Mouse (Mus musculus): Measurements from ENCODE around the gene Ptges3.

Ptges3 gene

DNA sequence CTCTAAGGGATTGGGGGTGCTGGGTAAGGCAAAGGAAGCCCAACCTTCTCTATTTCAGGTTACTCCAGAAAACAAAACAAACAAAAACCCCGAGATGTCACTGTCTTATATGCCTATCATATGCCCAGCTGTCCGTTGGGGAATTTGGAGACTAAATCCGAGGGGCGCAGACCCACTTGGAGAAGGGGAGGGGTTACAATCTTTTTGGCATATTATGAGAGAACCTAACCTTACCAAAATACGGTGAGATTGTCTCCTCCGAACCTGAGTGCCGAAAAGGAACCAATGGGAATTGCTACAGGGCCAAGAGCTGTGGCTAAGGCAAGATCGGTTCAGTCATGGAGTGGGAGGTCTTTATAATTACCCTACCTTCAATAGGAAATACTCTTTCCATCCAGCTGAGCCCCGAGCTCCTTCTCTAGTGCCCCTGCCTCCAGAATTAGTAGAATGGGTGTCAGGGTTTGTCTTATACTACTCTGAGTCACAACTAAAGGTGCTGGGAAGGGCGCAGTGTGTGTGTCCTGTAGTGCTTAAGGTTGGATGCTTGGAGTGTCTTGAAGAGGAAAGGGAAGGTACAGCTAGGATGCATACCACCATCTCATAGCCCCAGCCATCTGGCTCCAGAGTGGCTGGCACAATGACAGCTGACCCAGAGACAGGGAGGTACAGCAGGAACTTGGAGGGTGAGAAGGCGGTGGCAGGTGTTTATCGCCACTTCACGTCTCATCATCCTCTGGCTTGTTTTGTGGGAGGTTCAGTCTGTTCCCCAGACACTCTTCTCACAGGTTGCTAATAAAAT is 34.9 kb downstream of the Ptges3 start:
- DNase-seq = peak; percentile 35 to 53

DNA sequence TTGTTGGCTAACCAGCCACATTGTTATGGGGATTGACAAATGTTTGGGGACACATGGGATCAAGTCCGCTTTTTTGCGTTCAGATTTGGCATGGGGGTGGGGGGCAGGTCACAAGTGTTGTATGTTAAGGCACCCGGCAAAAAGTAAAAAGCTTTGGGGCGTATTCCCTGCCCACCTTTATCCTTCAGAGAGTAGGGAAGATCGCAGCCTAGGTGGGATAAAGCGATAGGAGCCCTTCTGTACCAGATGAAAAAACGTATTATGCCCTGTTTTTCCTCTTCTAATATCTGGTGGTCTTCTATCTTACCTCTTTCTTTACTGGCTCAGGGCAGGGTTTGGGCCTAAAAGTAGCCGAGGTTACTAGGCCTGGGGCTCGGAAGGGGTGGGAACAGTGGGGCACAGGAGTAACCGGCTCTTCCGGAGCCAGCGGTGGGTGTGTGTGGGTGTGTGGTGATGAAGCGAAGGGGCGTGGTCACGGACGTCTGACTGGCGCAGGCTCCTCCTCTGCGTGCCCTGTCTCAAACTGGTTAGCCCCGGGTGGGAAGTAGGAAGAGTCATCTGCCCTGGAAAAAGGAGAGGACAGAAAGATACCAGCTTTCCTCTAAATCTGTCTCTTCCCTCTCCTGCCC is 35.7 kb downstream of the Ptges3 start:
- peak; percentile 92 to 96 for DNase-seq

DNA sequence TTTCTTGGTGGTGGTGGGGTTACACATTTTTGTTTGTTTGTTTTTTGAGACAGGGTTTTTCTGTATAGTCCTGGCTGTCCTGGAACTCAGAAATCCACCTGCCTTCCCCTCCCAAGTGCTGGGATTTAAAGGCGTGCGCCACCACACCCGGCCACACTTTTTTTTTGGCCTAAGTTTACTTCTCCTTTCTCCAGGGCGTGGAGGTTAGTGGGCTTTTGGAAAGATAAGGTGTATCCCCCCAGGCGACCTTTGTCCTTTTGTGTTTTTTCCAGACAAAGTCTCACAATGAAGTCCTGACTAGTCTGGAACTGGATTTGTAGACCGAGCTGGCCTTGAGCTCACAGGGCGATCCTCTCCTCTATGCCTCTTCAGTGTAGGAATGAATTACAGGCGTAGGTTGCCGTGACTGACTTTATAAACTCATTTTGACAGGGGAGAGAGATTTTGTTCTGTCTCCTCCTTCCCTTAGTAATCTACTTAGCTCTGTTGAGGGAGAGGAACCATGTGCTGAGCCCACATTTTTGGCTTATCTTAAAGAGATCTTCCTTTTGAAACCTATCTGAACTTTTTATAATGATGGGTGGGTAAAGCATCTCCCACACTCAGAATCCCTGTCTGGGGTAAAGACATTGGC is 36.4 kb downstream of the Ptges3 start:
- DNase-seq = no peak

DNA sequence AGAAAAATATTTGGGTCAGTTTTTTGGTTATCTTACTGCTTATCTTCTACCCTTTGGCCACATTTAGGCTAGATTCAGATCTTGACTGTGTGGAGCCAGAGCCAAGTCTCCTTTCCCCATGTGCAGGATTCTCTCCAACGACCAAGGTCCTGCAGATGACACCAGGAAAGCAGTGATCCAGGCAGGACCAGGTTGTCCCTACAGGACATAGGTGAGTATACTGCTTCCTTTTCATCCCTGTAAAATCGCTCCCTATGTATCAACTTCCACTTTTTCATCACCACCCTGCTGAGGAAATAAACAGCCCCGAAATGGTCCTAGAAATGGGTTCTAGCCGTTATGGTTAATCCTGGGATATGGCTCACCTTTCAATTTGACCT is 37.5 kb downstream of the Ptges3 start:
- no peak for DNase-seq

DNA sequence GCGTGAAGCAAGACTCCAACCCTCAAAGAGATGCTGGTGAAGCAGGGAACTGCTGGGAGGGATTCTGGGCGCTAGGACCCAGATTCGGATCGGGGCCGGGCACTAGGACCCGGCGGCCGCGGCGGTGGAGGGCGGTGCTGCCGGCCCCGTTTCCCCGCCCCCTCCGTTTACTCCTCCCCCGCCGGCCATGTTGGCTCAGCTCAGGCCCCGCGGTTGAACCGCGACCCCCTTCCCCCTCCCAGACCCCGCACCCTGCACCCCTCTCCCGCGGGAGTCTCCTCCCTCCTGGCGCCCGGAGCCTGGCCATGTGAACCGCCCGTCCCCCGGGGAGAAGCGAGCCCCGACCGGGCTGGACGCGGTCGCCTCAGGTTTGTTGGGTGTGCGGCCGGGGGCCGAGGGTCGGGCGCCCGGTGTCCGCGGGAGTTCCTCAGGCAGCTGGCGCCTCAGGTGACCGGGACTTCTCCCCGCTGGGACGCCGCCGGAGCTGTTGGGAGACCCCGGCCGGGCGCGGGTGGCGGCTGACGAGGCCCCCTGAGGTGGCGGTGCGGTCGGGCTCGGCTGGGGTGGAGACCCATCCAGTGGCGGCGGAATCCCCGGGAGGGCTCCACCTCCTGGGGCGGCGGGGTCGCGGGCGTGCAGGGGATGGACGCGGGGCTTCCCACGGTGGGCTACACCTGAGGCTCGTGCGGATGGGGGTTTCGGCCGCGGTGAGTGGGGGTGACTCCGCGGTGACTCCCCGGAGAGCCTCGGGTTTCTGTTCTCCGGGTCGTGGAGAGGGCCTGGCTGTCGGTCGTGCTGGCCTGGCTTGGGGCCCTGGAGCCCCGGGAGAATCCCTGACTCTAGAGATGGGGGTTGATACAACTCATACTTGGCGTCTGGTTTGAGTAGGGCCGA is 38.2 kb downstream of the Ptges3 start:
- DNase-seq = peak; percentile 77 to 82

DNA sequence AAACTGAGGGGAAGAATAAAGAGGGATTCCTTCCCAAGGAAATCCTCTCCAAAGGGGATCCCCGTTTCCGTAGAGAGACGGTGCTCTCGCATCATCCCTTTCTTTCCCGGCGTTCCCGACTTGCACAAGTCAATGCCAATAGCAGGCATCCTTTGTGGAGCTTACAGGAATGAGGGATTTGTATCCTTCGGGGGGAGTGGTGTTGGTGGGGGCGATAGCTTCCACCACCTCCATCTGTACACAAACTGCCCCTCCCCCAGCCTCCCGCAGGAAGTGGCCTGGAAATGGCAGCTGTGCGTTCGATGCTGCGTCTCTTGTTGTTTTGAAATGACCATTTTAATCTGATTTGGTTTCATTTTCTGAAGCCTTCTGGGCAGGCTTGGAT is 38.8 kb downstream of the Ptges3 start:
- peak; percentile 63 to 78 for DNase-seq

DNA sequence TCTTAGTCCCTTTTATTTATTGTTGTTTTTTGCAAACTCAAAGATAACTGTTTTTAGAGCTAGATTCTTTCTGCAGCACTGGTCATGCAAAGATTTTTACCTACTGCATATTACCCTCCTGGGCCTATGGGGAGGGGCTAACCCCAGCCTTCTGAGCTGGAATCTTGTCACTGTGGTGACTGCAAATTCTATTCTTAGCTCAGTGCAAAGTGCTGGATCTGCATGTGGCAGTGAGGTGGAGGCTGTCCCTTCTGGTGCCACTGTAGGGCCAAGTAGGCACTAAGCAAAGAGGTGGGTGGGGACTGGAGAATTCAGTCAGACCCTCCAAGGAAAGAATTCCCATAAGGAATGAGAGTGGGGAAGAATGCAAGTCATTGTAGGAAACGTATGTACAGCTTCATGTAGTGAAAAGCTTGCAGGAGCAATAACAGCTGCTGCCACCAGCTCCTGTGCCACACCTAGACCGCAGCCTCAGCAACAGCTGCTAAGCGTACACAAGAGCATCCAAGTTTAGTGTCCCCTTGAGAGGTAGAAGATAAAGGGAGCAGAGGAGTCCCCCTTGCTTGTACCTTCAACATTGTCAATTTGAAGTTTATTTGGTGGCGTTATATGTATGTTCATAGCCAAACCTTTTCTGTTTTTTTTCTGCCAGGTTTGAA is 51.5 kb downstream of the Ptges3 start:
- no peak for DNase-seq

- no peak for DNase-seq
Measured at GRCm38 (mm10) chr10:128111227-128111626, 52.5 kb downstream of the Ptges3 start.

DNA sequence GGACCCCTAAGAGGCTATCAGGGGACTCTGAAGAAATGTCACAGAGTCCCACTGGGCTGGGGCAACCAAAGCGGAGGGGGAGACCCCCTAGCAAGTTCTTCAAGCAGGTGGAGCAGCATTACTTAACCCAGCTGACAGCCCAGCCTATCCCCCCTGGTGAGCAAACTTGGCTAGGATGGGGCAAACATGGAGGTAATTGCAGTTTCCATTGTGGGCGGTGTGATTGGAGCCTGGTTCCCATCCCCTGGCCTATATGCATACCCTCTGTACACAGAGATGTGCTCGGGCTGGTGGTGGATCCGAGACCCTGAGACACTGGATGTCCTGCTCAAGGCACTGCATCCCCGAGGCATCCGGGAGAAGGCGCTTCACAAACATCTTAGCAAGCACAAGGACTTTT is 65.1 kb downstream of the Ptges3 start:
- no peak for DNase-seq

DNA sequence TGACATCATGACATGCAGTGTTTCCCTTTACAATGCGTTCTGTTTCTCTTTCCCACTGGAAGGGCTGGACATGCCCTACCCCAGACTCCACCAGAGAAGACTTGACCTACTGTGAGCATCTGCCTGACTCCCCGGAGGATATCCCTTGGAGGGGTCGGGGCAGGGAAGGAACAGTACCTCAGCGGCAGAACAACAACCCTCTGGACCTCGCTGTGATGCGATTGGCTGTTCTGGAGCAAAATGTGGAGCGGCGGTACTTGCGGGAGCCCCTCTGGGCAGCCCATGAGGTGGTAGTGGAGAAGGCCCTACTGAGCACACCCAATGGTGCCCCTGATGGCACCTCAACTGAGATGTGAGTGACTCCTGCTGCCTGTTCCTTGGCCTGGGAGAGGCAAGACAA is 66.1 kb downstream of the Ptges3 start:
- no peak for DNase-seq

DNA sequence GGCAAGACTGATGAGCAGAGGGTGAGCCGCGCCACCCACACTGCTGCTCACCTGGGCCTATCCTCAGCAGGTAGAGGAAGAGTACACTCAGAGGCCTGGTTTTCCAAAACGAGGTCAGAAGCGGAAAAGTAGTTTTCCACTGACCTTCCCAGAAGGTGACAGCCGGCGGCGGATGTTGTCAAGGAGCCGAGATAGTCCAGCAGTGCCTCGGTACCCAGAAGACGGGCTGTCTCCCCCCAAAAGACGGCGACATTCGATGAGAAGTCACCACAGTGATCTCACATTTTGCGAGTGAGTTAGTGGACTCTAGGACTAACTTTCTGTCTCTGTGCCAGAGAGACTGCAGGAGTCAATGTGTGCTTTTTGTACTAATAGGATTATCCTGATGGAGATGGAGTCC is 67.2 kb downstream of the Ptges3 start:
- no peak for DNase-seq

All from thymus, postnatal 36 days (tissue).